Mouse (Mus musculus): ENCODE results near the gene Coq5. TPM values are rescaled to one million over a fixed set of nuclear protein-coding genes. Genes with fewer than 3 reads are reported as not detected.
A peak's percentile ranks its signal among the peaks of the same experiment; 100 is the strongest.

The Coq5 gene
- total and polyA plus RNA-seq, 3 experiments = 40.5 to 43.3 TPM; not detected in 1

DNA sequence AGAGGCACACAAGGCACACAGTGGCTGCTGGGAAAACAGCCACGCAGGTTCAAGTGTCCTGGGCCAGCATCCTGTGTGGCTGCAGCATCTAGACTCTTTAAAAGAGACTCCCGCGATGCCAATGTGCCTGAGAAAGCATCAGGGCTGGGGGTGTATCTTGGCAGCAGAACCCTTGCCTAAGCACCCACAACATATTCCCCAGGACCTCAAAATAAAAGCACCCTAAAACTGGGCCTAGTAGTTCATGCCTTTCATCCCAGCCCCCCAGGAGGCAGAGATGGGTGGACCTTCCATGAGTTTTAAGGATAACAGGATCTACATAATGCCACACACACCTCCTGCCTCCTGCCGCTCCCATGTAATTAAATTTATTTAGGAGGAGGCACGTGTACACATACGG, 44.9 kb upstream of the Coq5 start (continued):
- no peak for TF ChIP-seq E2F4 (IDR thresholded peaks at IDR 0.05; ENCODE audit: borderline replicate concordance, low read depth, low read length)

DNA sequence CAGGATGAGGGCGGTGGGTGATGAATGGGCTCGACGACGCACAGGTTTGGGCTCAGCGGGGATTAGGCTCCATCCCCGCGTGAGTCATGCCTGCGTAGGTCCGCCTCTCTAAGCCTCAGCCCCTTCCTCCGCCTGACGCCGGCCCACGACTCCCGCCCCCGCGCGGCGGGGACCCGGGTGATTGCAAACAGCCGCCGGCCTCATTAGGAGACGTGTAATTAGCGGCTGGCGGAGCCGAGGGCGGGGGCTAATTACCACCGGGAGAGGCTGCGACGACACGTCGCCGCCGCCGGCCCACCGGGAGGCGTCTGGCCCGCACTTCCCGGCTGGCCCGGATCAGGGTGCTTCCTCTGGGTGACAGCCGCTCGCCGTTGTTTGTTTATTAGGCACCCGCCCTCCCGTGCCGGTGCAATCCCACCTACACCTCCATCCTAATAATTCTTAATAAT, 44.1 kb upstream of the Coq5 start:
- Histone ChIP-seq H3K27me3 (ENCODE audit: control insufficient read depth in 1 of 2, insufficient read depth in 2 of 2, low read length in 2 of 2) (no peaks in the 10 kb centered on the region), H3K9ac (ENCODE audit: control insufficient read depth, low read depth, low read length, poor library complexity, severe bottlenecking) (peak overlapping the region; percentile 72), H3K4me3 (ENCODE audit: control insufficient read depth in 1 of 2, insufficient read depth in 1 of 2, low read depth in 2 of 2, low read length in 2 of 2) (peak overlapping the region; percentile 75 to 80), H3K9me3 (replicated peaks; ENCODE audit: insufficient read depth, low read length) (no peaks in the 10 kb centered on the region), H3K27ac (ENCODE audit: control insufficient read depth, low read depth, low read length) (peak overlapping the region; percentile 58), H3K36me3 (ENCODE audit: control insufficient read depth in 1 of 2, insufficient read depth in 2 of 2, low read length in 2 of 2) (peaks cover 0 to 13% of the 10 kb centered on the region in 2 experiments), H3K4me1 (ENCODE audit: control insufficient read depth in 1 of 2, insufficient read depth in 2 of 2, low read length in 2 of 2) (peaks cover 3 to 17% of the 10 kb centered on the region in 2 experiments; a peak in 2 of 4 replicates), H3K79me2 (ENCODE audit: control insufficient read depth, insufficient read depth, low read length, poor library complexity) (peaks cover 9% of the 10 kb centered on the region)
- peak; percentile 21; the same call in 1 of the 2 replicates for TF ChIP-seq SMC3 (IDR thresholded peaks at IDR 0.05; ENCODE audit: low read depth, low read length)
- 0 out of 4 replicates have a peak, but pooled peaks of 1 of the 2 experiments have one; percentile 10 for TF ChIP-seq EP300 (IDR thresholded peaks at IDR 0.05; ENCODE audit: low read depth in 1 of 2, low read length in 2 of 2)
- no peak for TF ChIP-seq ZKSCAN1 (IDR thresholded peaks at IDR 0.05; ENCODE audit: low read depth, low read length)
- 0 out of 2 replicates have a peak, but pooled peaks have one; percentile 21 for TF ChIP-seq TCF12 (IDR thresholded peaks at IDR 0.05; ENCODE audit: low read depth, low read length)
- TF ChIP-seq UBTF (IDR thresholded peaks at IDR 0.05; ENCODE audit: borderline replicate concordance, insufficient read depth, low read depth, low read length) = 0 out of 2 replicates have a peak, but pooled peaks have one; percentile 46
- peak; percentile 70 for DNase-seq (ENCODE audit: low read depth, low spot score)

DNA sequence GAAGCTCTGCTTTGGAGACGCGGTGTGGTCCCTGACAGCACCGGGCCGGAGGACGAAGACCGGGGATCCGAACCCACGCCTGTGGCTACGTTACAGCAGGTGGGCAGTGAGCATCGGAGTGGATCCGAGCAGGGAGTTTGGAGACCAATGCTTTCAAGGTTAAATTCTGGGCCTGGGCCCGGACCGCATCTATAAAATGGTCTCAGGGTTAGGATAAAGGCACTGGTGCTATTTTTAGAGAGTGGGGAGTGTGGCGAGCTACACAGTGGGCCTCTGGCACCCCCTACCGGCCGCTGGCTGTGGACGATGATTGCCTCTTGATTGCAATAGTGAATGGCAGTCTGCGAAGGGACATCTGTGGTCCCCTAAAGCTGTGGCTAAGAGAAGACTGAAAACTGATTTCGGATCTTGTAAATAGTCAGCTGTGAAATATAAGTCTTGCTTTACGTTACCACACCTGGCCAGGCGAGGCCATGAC, 43.6 kb upstream of the Coq5 start, which contains the start of gene Pop5:
Gene Pop5, plus strand, starts transcription at position 51 of the 478 bp plus-strand sequence.
- H3K4me3 ChIP-seq (ENCODE audit: control insufficient read depth in 1 of 2, insufficient read depth in 1 of 2, low read depth in 2 of 2, low read length in 2 of 2) = peak within 1 kb of the TSS; percentile 75 to 80
- H3K27me3 ChIP-seq (ENCODE audit: control insufficient read depth in 1 of 2, insufficient read depth in 2 of 2, low read length in 2 of 2) = no peaks in the 10 kb centered on the region
- DNase-seq (ENCODE audit: low read depth, low spot score) = peak; percentile 91
- H3K27ac ChIP-seq (ENCODE audit: control insufficient read depth, low read depth, low read length) = peak within 1 kb of the TSS; percentile 58
- peaks cover 3 to 17% of the 10 kb centered on the region in 2 experiments; a peak in 2 of 4 replicates for H3K4me1 ChIP-seq (ENCODE audit: control insufficient read depth in 1 of 2, insufficient read depth in 2 of 2, low read length in 2 of 2)
- peak within 1 kb of the TSS; percentile 72 for H3K9ac ChIP-seq (ENCODE audit: control insufficient read depth, low read depth, low read length, poor library complexity, severe bottlenecking)
- peaks cover 9% of the 10 kb centered on the region for H3K79me2 ChIP-seq (ENCODE audit: control insufficient read depth, insufficient read depth, low read length, poor library complexity)
- H3K36me3 ChIP-seq (ENCODE audit: control insufficient read depth in 1 of 2, insufficient read depth in 2 of 2, low read length in 2 of 2) = peaks cover 0 to 13% of the 10 kb centered on the region in 2 experiments
- H3K9me3 ChIP-seq (replicated peaks; ENCODE audit: insufficient read depth, low read length) = no peaks in the 10 kb centered on the region
- peak; percentile 94 for TF ChIP-seq RAD21 (IDR thresholded peaks at IDR 0.05; ENCODE audit: low read depth, low read length)
- TF ChIP-seq ZKSCAN1 (IDR thresholded peaks at IDR 0.05; ENCODE audit: low read depth, low read length) = no peak
- TF ChIP-seq CTCF (IDR thresholded peaks at IDR 0.05 in 2 of 3, conservative IDR thresholded peaks at IDR 0.05 in 1 of 3; ENCODE audit: control insufficient read depth in 1 of 3, insufficient read depth in 1 of 3, low read depth in 2 of 3, low read length in 3 of 3, poor library complexity in 1 of 3, severe bottlenecking in 1 of 3) = peak; percentile 93 to 97 (median 95)
- TF ChIP-seq SIN3A (IDR thresholded peaks at IDR 0.05; ENCODE audit: low read length) = peak; percentile 53; the same call in 1 of the 2 replicates
- TF ChIP-seq GABPA (IDR thresholded peaks at IDR 0.05; ENCODE audit: low read depth, low read length) = no peak
- TF ChIP-seq MYC (IDR thresholded peaks at IDR 0.05; ENCODE audit: low read depth, low read length) = 0 out of 2 replicates have a peak, but pooled peaks have one; percentile 24
- peak; percentile 29; the same call in 1 of the 2 replicates for TF ChIP-seq HCFC1 (IDR thresholded peaks at IDR 0.05; ENCODE audit: low read depth, low read length)
- no peak for TF ChIP-seq EP300 (IDR thresholded peaks at IDR 0.05; ENCODE audit: low read depth in 1 of 2, low read length in 2 of 2)
- TF ChIP-seq MEF2A (IDR thresholded peaks at IDR 0.05; ENCODE audit: extremely low read depth, insufficient replicate concordance, low read depth, low read length, poor library complexity, severe bottlenecking) = peak; percentile 96
- TF ChIP-seq MAZ (IDR thresholded peaks at IDR 0.05; ENCODE audit: low read depth, low read length) = peak; percentile 48; the same call in 1 of the 2 replicates
- TF ChIP-seq SMC3 (IDR thresholded peaks at IDR 0.05; ENCODE audit: low read depth, low read length) = peak; percentile 70
- no peak for TF ChIP-seq POLR2AphosphoS2 (IDR thresholded peaks at IDR 0.05; ENCODE audit: low read length)
- peak; percentile 75 for TF ChIP-seq ZC3H11A (IDR thresholded peaks at IDR 0.05; ENCODE audit: low read depth, low read length)

All from MEL (cell line).